Mouse (Mus musculus) hindbrain, postnatal 0 days (tissue): Measurements from ENCODE around the gene Pwp2. TPM values are rescaled to one million over a fixed set of nuclear protein-coding genes. Genes with fewer than 3 reads are reported as not detected.

ENCODE experiments used
- ATAC-seq: fragments of 200-750 bp; cut with Nextera tagmentation; 2 replicates; pipeline ENCODE4 v1.8.0; 2017; ENCODE audit warnings: mild to moderate bottlenecking, moderate TSS enrichment, moderate library complexity
- DNase-seq: peaks from one replicate; pipeline ENCODE4 v3.0.0-alpha.2; 2015; ENCODE audit warnings: low spot score
- H3K27ac ChIP-seq: fragments of 300-500 bp; sonication (generic); 2 replicates; pipeline ENCODE4 v1.5.1; 2014; ENCODE audit warnings: mild to moderate bottlenecking
- H3K27me3 ChIP-seq: fragments of 300-500 bp; sonication (generic); 2 replicates; pipeline ENCODE4 v1.6.1; 2014; ENCODE audit warnings: low read length, mixed read lengths; ENCODE audit not compliant: insufficient read depth
- H3K36me3 ChIP-seq: fragments of 300-500 bp; sonication (generic); 2 replicates; pipeline ENCODE4 v1.6.1; 2014; ENCODE audit warnings: low read length, mixed read lengths; ENCODE audit not compliant: insufficient read depth
- H3K4me1 ChIP-seq: fragments of 300-500 bp; sonication (generic); 2 replicates; pipeline ENCODE4 v1.6.1; 2014; ENCODE audit warnings: antibody characterized with exemption, low read length, mixed read lengths; ENCODE audit not compliant: insufficient read depth
- H3K4me2 ChIP-seq: fragments of 300-500 bp; sonication (generic); 2 replicates; pipeline ENCODE4 v1.6.1; 2014; ENCODE audit warnings: low read depth, mild to moderate bottlenecking, low read length, moderate library complexity, mixed read lengths
- H3K4me3 ChIP-seq: fragments of 300-500 bp; sonication (generic); 2 replicates; pipeline ENCODE4 v1.5.1; 2014; ENCODE audit warnings: low read length
- H3K9ac ChIP-seq: fragments of 300-500 bp; sonication (generic); replicated peaks from 2 replicates; pipeline ENCODE4 v1.6.1; 2014; ENCODE audit warnings: mild to moderate bottlenecking, low read length, moderate library complexity, mixed read lengths
- H3K9me3 ChIP-seq: fragments of 300-500 bp; sonication (generic); 2 replicates; pipeline ENCODE4 v1.6.1; 2016; ENCODE audit warnings: low read length, mixed read lengths
- CTCF ChIP-seq: IDR thresholded peaks from 2 replicates; pipeline ENCODE4 v1.5.1; 2016; ENCODE audit warnings: antibody characterized with exemption, control low read depth, low read depth
- WGBS: fragments of 180-500 bp; shearing (Covaris S2); extraction: QIAGEN DNeasy Blood & Tissue Kit; methylation state at CpG from one replicate; pipeline ENCODE4 v1.1.7; 2014; 5-methylcytosine and 5-hydroxymethylcytosine counted together
- polyA plus RNA-seq: library from polyadenylated mRNA; unstranded; fragments of >200 nt; fragmentation: Nextera tagmentation; extraction: Ambion mirVana; gene quantifications from 2 replicates; pipeline ENCODE4 v1.2.1, GENCODE M21; 2015
- total RNA-seq: library from RNA; depleted of rRNA; stranded (reverse); fragments of >200 nt; gene quantifications from 2 replicates; pipeline ENCODE4 v1.2.3, GENCODE M21; 2014; rRNA removed

The Pwp2 gene
- total RNA-seq: 18.5 and 22.4 TPM in 2 replicates
- polyA plus RNA-seq: 11.3 and 11.7 TPM in 2 replicates

DNA sequence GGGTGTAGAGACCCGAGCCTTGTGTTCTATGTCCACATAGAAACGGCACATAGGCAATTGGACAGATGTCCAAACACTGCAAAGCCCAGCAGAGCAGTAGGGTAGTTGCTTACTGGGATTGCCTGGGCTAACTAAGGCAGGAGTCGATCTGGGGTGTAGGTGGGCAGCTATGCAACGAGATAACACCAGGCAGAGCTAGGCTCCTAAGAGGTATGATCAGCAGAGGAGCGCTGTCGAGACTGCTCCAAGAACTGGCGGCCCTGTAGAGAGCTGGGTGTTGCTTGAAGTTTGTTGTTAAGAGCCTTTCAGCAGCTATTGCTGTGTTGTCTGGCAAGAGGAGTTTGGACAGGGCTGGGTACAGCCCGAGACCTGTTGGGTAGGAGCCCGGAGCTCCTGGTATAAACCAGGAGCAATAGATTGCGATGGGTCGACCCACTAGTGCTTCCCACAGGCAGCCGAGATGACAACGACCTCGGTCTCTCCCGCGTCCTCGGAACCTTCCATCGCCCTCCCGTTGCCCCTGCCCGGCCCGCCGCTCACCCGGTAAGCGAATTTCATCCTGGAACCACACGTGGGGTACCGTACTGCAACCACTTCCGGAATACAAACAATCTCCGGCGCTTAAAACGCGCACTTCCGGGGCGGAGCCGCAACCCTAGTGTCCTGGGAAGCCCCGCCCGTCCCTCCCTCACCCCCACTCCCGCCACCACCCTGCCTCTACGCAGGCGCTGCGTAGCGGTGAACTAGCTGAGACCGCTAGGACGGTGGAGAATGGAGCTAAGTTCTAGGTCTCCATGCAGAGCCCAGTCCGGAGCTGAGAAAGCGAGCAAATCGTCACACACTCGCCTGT, at the start of gene Pwp2:
Pwp2 (minus strand) TSS at position 619 of the 850 bp plus-strand sequence.
- Histone ChIP-seq H3K9ac (peak within 1 kb of the TSS; percentile 62), H3K4me1 (peaks cover 9% of the 10 kb centered on the region), H3K27me3 (no peaks in the 10 kb centered on the region), H3K4me2 (peak within 1 kb of the TSS; percentile 99), H3K9me3 (no peaks in the 10 kb centered on the region), H3K4me3 (peak within 1 kb of the TSS; percentile 68), H3K27ac (peak within 1 kb of the TSS; percentile 65), H3K36me3 (peaks cover 41% of the 10 kb centered on the region)
- ATAC-seq (peak; percentile 96), DNase-seq (peak; percentile 97)
- WGBS: 2% methylated on average over 47 of the region's 47 CpGs
- TF ChIP-seq CTCF: peak; percentile 40

DNA sequence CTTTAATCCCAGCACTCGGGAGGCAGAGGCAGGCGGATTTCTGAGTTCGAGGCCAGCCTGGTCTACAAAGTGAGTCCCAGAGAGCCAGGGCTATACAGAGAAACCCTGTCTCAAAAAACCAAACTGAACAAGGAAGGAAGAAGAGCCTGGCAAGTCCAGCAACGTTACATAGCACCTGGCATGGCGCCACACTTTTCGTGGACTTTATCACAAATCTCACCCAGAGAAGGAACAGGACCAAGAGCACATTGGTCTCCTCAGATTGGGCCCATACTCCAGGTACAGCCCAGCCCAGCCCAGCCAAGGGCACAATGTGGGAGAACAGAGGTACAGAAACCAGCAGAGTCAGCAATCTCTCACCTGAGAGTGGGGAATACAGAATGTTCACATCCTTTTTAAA, 48.8 kb upstream of the Pwp2 start:
- H3K36me3 ChIP-seq: peaks cover 9% of the 10 kb centered on the region

DNA sequence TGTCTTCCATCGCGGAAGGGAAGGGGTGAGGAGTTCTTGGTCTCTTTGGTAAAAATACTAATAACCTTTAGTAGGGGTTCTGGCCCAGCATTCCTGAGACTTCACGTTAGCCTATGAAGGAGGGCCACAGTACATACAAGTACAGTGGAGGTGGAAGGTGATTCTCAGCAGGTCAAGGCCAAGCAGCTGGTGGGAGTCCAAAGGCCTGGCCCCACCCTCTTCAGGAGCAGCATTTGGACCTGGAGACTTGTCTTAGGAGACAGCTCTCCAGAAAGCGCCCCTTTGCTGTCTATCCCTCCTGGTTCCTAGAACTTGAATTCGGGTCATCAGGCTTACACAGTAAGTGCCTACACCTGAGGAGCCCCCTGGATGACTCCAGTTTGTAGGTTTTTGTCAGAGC, 48.2 kb upstream of the Pwp2 start:
- H3K4me2 ChIP-seq: no peak overlapping the region
- H3K36me3 ChIP-seq: peaks cover 10% of the 10 kb centered on the region
- H3K9me3 ChIP-seq: no peaks in the 10 kb centered on the region
- WGBS: 93% methylated on average over 5 of the region's 5 CpGs
- ATAC-seq (no peak), DNase-seq (no peak)
- no peak for TF ChIP-seq CTCF
- no peaks in the 10 kb centered on the region for H3K27me3 ChIP-seq
- no peaks in the 10 kb centered on the region for H3K4me1 ChIP-seq
- H3K27ac ChIP-seq: no peak overlapping the region
- no peak overlapping the region for H3K4me3 ChIP-seq
- no peak overlapping the region for H3K9ac ChIP-seq

More for the DNA sequence above, 48.8 kb upstream of the Pwp2 start:
- no peaks in the 10 kb centered on the region for H3K4me1 ChIP-seq
- H3K27me3 ChIP-seq: no peaks in the 10 kb centered on the region
- no peak for DNase-seq
- ATAC-seq: no peak
- no peak overlapping the region for H3K4me3 ChIP-seq
- no peaks in the 10 kb centered on the region for H3K9me3 ChIP-seq
- no peak overlapping the region for H3K27ac ChIP-seq
- 85% methylated on average over 6 of the region's 6 CpGs for WGBS
- H3K9ac ChIP-seq: no peak overlapping the region
- H3K4me2 ChIP-seq: no peak overlapping the region
- no peak for TF ChIP-seq CTCF

- H3K27me3 ChIP-seq: no peaks in the 10 kb centered on the region
- ATAC-seq (no peak), DNase-seq (peak; percentile 4)
- 75% methylated on average over 4 of the region's 4 CpGs for WGBS
- H3K4me1 ChIP-seq: no peaks in the 10 kb centered on the region
- H3K9me3 ChIP-seq: no peaks in the 10 kb centered on the region
- no peak overlapping the region for H3K9ac ChIP-seq
- no peak for TF ChIP-seq CTCF
- no peak overlapping the region for H3K27ac ChIP-seq
- H3K4me3 ChIP-seq: no peak overlapping the region
- peaks cover 15% of the 10 kb centered on the region for H3K36me3 ChIP-seq
- H3K4me2 ChIP-seq: no peak overlapping the region
These were observed 47.5 kb upstream of the Pwp2 start for GRCm38 (mm10) chr10:78232301-78232980.

DNA sequence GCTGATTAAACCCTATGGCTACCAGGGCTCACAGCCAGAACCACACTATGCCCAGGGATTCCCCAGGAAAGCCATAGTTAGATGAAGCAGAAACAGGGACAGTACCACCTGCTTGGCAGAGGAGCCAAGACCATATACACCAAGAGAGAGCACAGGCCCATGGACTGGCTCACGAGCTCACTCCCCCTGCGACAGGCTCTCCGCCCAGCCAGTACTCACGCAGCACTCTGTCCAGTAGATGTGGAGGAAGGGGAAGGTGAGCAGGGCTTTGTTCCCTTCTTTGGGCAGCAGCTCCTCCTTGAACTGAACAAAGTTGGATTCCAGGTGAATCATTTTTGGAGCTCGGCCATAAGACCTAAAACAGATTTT, 43.6 kb upstream of the Pwp2 start:
- no peak for DNase-seq
- no peak overlapping the region for H3K4me3 ChIP-seq
- H3K4me1 ChIP-seq: no peaks in the 10 kb centered on the region
- H3K27me3 ChIP-seq: no peaks in the 10 kb centered on the region
- TF ChIP-seq CTCF: no peak
- no peak overlapping the region for H3K9ac ChIP-seq
- WGBS: 83% methylated on average over 5 of the region's 5 CpGs
- no peaks in the 10 kb centered on the region for H3K9me3 ChIP-seq
- no peak for ATAC-seq
- H3K36me3 ChIP-seq: peaks cover 19% of the 10 kb centered on the region
- no peak overlapping the region for H3K4me2 ChIP-seq
- H3K27ac ChIP-seq: no peak overlapping the region

GRCm38 (mm10) chr10:78227875-78228559, 43.1 kb upstream of the Pwp2 start:
- Histone ChIP-seq H3K9ac (no peak overlapping the region), H3K27me3 (no peaks in the 10 kb centered on the region), H3K4me3 (no peak overlapping the region), H3K9me3 (no peaks in the 10 kb centered on the region), H3K4me1 (no peaks in the 10 kb centered on the region), H3K4me2 (no peak overlapping the region), H3K27ac (no peak overlapping the region), H3K36me3 (peaks cover 22% of the 10 kb centered on the region)
- DNase-seq (no peak), ATAC-seq (no peak)
- no peak for TF ChIP-seq CTCF
- 76% methylated on average over 8 of the region's 8 CpGs for WGBS
